Mouse (Mus musculus): ENCODE measurements around the gene Slc22a27.
"Not testable (repeated sequence)": the region's sequence is repeated elsewhere in the genome, so short reads cannot be mapped to it uniquely, and the experiment has no call there.

Slc22a27 gene

DNA sequence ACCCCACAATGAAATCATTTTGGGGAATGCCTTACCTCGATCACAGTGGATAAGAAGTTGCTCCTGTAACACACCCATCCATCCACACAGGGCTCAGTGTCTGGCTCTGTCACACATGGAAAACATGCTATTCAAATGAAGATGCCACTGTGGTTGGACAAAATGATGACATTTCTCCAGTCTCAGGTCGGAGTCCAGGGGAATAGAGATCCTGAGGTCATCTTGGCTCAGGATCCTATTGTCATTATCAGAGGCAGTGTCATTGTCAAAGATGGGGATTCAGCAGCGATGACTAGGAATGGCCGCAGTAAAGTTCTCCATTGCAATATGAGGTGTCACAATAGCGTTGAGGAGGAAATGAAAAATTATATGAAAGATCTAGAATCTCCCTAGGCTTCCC, at the start of gene Slc22a27:
Gene Slc22a27, minus strand, starts transcription at position 101 of the 400 bp plus-strand sequence.
- in situ Hi-C loops (cut with MboI, MseI) = not testable (repeated sequence)

DNA sequence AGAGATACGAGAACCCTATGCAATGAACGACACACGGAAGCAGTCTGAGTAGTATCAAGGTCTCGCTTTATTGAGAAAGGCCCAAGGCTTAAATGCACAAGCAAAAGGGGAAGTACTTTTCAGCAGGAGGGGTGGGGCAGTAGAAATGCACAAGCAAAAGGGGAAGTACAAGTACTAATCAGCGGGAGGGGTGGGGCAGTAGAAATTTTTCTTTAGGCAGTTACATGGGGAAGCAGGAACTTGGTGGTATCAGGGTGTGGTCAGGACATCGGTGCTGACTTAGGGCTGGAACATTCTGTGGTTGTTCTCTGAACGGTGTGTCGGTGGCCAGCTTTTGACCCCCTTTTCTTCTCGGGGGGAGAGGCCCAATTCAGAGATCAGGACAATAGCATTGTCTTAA, 45.8 kb upstream of the Slc22a27 start:
- in situ Hi-C loops (cut with MboI, MseI) = loop anchor here (5.0 to 25.0 kb wide), 3 partner anchors 296 to 1151 kb away; no protein-coding TSS in a partner anchor

DNA sequence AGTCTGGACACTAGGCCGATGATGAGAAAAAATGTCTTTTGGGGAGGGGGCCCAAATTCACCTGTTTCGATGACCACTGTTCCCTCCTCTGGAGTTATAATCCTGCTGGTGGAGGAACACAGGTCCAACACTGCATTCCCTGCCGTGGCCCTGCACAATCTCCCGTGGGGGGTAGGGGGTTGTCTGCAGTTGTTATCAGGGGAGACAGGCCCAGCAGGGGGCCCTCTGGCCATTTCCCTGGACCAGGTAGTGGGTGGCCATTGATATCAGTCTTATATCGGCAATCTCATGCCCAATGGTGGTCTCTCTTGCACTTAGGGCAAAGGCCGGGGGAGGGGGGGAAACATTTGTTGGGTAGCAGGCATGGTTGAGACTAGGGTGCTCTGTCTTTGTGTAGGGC, 43.3 kb upstream of the Slc22a27 start:
- in situ Hi-C loops (cut with MboI, MseI) = loop anchor here (25.0 kb wide), 2 partner anchors 497 to 1153 kb away; no protein-coding TSS in a partner anchor

DNA sequence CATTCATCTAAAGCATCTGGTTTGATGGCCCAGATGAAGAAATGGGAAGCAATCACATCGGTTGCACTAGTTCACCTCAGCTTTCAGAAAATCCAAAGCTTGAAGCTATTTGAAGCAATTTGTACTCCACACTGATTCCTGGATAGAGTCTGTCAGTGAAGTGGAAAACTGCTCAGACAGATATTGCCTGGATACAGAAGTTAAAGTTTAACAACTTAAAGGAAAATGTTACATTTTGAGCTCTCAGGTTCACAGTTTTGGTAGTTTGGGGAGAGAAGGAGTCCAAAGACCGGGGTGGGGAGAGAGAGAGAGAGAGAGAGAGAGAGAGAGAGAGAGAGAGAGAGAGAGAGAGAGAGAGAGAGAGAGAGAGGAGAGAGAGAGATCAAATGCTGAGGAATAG, 2.9 kb upstream of the Slc22a27 start:
- in situ Hi-C loops (cut with MboI, MseI) = no loop called here

DNA sequence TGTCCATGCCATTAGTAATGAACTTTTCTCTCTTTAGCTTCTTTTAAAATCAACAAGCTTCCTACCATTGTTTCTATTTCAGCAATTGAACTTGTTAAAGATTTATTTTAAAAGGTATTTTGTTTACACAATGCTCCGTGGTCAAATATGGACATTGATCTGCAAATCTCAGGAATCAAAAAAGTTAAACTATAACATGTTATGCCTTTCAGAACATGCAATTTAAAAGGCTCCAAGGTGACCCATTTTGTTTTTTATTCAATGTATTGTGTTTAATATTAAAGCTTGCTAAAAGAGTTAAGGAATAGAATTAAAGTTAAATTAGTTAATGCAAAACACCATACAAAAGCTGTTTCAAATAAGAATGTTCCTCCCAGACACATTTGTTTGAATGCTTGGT, 723 bp upstream of the Slc22a27 start:
- in situ Hi-C loops (cut with MboI, MseI) = not testable (repeated sequence)

DNA sequence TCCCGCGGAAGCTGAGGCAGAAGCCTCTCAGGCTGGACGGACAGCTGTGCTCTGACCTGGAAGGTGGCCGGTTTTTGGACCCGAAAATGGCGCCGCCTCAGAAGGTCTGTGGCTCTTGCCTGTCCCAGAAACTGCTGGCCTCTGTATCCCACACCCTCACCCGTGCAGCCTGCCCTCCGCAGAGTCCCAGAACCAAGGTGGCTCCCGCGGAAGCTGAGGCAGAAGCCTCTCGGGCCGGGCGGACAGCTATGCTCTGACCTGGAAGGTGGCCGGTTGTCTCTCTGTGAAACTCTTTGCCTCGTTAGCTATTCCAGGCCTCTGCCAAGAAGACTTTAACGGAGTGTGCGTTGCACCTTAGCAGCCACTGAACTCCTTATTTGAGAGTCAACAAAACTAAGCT, 26.4 kb downstream of the Slc22a27 start:
- in situ Hi-C loops (cut with MboI, MseI) = not testable (repeated sequence)

DNA sequence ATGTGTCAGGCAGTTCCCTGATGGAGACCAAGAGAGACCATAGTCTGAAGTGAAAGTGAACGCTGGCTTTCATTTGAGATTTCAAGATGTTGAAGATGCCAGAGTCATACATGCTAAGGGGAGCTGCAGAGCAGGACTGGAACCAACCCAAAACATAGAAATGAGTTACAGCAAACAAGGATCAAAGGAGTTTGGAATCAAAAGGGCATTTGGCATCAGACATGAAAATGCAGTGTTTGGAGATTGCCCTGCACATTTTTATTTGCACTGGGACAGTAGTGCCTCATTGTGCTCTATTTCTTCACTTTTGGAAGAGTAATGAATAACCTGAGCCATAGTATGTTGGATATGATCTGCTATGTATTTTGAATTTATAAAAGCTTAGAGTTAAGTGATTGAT, 89.2 kb downstream of the Slc22a27 start:
- in situ Hi-C loops (cut with MboI, MseI) = loop anchor here (5.0 to 10.0 kb wide), 2 partner anchors 69 to 1328 kb away; no protein-coding TSS in a partner anchor

DNA sequence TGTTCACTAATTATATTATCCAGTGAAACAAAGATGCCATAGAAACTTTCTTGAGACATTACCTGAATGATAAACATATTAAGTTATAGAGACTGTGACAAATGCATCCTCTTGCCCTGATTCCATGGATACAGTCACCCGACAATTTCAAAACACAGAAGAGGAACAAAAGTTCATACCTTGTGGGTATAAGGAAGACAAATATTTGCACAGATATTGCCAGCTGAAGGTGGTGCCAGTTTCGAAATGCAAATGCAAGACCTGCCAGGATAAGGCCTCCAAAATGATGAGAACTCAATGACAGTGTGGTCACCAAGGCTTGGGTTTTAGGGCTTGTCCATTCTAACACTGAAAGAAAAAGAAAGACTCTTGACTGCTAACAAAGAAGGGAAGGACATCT, 136.0 kb downstream of the Slc22a27 start:
- in situ Hi-C loops (cut with MboI, MseI) = loop anchor here (5.0 kb wide), 1 partner anchor 37 kb away; no protein-coding TSS in a partner anchor

Data from T-helper 1 cell (primary cell).